Mouse (Mus musculus) stomach, postnatal 0 days (tissue): ENCODE data around the gene Cd72.

Experiments used
- CTCF ChIP-seq: IDR thresholded peaks from 2 replicates; pipeline ENCODE4 v1.5.1; 2016; ENCODE audit warnings: antibody characterized with exemption, low read depth, mild to moderate bottlenecking, moderate library complexity
- EP300 ChIP-seq: optimal IDR thresholded peaks from 2 replicates; pipeline ENCODE3; 2016; ENCODE audit warnings: antibody characterized with exemption

DNA sequence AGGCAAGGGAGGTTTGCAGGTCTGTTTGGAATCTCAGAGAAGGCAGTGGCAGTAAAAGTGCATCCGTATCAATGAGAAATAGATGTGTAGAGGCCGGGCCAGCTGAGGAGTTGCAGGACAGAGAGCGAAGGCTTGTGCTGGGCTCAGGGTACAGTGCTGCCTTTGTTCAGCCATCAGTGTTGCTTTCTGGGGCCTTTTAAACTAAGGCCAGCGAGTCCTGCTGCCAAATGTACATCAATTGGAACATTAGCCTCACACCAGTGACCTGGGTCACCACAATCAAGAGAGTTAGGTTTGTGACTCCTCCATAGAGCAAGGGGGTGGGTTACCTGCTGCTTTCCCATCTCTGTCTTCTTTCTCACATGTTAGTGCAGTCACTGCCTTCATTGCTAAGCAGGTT is 56.4 kb downstream of the Cd72 start:
- TF ChIP-seq CTCF (no peak), EP300 (no peak)
